Mouse (Mus musculus) left cerebral cortex, postnatal 36 days (tissue): ENCODE results near the gene Rhbdf1. TPM values are rescaled to one million over a fixed set of nuclear protein-coding genes. Genes with fewer than 3 reads are reported as not detected.
A peak's percentile ranks its signal among the peaks of the same experiment; 100 is the strongest.

Source experiments
- DNase-seq, 2 experiments: peaks; one replicate each; pipeline ENCODE4 v3.0.0; 2021 to 2022; ENCODE audit warnings: low spot score in 2 of 2, mixed read lengths in 1 of 2
- intact Hi-C: fragments of 180-260 bp; cut with DNase I; formaldehyde crosslinking; loops from one replicate; pipeline ENCODE4 v1.15.1; 2025
- total RNA-seq, 2 experiments: library from RNA; stranded (reverse); gene quantifications; 2 replicates each; pipeline ENCODE4 v1.2.3; 2021

The Rhbdf1 gene
- total RNA-seq, 2 experiments from 2014 or later, result 9.6 to 14.9 TPM

DNA sequence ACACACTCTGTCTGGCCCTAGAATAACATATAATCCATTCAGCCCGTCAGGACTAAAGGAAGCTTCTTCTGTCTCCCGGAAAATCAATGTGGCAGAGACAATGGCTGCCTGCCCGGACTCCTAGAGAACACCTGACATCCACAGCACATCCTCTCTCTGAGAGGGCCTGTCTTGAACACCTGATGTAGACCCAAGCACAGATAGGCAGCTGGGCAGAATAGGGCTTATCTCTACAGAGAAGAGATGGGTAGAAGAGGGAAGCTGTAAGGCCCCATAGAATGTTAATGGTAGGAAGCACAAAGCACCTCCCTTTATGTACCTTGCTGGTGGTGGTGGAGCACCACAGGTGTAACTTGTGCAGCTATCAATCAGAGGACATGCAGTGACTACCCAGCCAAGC lies 20.1 kb upstream of the Rhbdf1 start:
- intact Hi-C loops, result no loop called here
- DNase-seq, result no peak

DNA sequence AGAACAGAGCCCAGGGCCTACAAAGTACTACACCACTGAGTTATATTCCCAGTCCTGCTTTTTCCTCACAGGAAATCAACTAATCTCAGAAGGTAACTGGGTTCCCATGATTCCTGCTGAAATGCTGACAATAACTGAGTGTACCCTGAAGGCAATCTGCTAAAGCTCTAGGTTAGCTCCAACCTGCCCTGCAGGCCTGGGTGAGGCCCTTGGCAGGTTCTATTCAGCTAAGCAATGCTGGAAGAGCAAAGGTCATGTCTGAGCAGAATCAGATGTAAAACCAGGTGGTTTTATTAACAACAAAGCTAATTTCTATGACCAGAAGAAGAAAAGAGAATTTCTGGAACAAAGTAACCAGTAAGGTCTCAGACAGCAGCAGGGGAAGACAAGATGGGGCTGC lies 19.3 kb upstream of the Rhbdf1 start:
- intact Hi-C loops, result no loop called here
- no peak for DNase-seq

DNA sequence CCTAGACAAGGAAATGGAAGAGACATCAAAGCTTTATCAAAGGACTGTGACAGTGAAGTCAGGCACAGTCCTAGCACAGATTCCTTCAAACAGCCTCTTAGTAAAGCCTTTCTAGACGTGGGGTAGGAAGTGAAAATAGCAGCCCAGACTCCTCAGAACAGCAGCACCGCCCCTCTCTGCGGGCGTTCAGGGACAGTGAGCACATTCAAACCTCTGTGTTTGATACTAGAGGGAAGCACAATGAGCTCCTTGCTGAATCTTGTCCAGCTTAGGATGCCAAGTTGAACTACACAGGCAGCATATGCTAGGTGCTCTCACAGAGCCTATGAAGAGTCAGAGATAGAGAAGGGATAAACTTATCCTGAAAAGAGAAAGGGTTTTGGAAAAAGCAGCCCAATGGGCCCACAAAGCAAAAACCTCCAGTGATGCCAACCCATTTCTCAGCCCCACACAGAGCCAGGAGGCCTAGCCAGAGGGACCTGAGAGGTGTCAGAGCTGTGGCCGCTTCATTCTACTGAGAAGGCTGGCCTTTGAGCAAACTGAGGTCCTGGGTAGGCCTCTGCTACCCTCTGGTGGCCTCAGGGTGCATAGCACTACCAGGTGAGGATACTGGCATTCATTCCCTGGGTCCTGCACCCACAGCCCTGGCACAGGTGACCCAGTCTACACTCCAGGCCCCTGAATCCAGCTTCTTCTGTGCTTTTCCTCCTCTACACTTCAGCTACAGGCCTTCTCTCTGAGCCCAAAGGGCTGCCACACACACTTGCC lies 16.2 kb upstream of the Rhbdf1 start:
- intact Hi-C loops, result loop anchor here (1.0 to 2.0 kb wide), 2 partner anchors 21 to 55 kb away; no protein-coding TSS in a partner anchor

DNA sequence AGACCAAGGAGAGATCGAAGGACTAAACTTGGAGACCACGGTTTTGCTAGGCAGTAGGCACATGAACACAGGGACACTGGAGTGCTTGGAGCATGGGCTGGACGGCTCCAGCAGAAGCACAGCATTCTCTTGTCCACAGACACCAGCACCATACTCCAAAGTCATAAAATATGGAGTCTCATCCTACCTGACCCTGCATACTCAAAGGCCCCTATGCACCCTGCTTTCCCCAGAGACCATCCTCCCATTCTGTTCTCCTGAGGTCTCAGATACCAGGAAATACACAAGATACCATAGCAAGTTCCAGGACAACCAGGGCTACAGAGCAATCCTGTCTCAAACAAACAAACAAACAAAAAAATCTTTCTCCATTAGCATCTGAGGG lies 15.3 kb upstream of the Rhbdf1 start:
- no peak for DNase-seq
- intact Hi-C loops, result no loop called here

More for the DNA sequence above, 16.2 kb upstream of the Rhbdf1 start:
- peak; percentile 71 to 78 for DNase-seq

DNA sequence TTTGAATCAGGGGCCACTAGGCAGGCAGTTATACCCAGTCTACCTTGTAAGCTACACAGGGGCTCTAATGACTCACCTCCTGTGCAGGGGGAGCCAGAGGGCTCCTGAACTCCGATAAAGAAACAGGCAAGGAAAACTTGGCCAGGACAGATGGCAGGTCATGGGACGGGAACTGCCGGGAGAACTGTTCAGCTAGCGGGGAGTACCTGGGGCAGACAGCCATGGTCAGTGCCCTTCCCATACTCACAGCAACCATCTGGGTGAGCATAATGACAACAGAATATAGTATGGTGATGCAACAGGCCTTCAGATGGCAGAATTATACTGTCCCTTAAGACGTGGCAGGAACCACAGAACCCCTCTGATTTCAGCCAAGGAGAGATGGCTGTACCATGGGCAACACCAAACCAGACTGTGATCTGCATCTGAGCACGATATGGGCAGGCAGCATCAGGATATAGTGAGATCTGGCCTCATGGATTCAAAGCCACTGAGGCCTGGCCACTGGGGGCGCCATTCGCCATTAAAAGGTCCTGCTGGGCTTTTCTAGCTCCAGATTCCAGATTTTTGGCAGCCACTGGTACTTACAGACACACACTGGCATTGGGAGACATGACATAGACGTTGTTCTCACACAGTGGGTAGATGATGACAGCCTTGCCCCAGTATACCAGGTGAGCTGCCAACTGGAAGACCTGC lies 14.8 kb upstream of the Rhbdf1 start:
- intact Hi-C loops, result no loop called here
- no peak for DNase-seq

DNA sequence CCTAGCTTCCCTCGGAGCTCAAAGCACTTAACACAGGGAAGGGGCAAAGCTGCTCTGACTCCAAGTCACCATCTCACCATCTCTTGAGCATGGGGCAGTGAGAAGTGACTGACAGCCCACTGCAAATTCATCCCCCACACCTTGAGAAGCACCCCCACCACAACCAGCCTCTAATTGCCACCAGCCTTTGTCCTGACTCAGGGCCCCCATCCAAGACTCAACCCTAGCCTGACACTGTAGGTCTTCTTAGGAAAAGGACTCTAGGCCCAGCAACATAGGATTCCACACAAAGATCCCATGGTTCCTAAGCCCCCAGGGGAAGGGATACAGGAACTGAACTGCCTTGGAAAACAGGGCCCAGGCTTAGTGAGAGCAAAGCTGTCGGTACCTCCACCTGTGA lies 14.0 kb upstream of the Rhbdf1 start:
- DNase-seq, result no peak
- intact Hi-C loops, result no loop called here

DNA sequence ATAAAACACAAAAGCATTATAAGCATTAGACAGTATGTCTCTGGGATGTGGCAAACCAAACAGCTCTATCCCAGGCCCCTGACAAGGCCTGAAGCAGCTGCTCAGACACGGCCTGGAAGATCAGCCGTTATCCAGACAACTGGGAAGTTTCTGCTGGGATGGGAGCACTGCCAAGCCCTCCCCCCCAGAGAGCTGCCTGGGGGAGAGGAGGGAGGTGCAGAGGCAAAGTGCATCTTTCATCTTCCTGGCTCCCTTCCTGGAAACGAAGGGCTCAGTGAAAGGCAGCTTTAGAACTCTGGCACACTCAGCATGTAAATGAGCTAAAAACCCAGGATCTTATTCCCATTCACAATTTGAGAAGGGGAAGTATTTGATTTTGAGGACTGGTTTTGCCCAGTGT lies 13.5 kb upstream of the Rhbdf1 start:
- intact Hi-C loops, result no loop called here
- DNase-seq, result peak; percentile 62 to 63

DNA sequence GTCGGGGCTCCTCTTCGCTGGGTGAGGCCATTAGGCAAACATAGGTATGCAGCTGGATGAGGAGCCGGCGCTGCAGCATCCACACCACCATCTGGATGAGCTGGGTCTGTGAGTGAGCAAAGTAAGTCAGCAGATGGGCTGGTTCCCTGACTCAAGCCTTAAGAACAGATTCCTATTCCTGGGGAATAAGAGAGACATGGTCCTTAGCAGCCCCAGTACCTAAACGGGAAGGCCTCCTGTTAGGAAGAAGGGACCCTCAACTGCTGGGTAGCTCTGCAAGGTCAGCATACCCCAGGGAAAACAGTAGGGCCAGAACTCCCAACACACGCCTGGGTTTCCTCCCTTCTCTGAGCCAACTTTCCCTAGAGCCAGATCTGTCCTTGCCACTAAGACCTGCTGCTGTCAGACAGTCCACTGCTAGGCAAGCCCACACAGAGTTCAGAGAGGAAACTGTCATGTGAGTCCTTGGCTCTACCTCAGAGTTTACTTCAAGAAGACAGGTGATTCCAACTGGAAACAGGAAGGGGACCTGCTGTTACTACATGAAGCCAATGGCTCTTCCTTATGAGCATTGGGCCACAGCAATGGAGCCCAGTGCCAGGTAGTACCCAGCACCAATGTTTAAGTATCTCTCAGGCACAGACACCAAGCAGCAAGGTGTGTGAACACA lies 12.9 kb upstream of the Rhbdf1 start:
- no peak for DNase-seq
- intact Hi-C loops, result no loop called here

DNA sequence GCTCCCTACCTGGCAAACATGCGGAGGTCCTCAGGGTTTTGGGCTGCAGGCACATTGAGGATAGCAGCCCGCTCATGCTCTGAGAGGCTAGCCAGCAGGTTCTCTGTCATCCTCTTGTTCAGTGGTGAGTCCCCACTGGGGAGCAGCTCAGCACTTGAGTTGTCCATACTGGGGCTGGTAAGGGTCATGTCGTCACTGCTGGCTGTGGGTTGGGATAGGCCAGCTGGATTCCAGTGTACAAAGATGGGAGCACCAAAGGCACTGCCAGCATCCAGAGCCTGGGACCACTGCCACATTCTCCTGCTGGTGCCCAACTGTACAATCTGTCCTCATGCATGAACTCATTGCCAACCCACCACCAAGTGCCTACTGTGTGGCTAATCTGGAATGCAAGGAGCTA lies 11.8 kb upstream of the Rhbdf1 start:
- intact Hi-C loops, result no loop called here
- DNase-seq, result no peak

DNA sequence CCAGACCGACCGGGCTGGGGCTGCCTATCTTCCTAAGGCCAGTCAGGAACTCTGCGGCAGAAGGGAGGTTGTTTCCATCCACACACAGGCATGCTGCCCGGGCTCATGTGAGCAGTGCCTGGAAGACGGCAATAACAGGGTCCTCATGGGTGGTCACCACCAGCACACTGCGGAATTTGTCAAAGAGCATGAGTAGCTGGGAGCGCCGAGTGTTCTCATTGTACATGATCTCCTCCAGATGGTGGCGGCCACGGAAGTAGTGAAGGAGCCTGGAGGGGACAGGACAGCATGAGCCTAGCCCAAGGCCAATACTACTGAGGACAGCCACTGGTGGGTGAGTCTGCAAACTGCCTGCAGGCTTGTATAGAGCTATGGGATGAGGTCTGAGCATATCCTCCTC lies 10.7 kb upstream of the Rhbdf1 start:
- DNase-seq, result no peak
- intact Hi-C loops, result no loop called here

DNA sequence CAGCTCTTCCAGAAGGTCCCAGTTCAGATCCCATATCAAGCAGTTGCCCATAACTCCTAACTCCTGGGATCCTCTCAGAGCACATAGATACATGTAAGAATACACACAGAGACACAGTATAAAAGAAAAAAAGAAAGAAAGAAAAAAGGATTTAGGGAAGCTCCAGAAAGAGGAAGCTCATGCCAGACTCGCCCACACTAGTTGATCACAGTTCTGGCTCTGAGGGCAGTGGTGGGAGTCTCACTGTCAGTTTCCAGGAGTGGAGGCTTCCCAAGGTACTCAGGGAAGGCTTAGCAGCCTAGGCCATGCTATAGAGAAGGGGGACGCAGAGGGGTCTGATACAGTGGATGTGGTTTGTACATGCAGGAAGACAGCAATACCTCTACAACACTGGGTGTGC lies 9.0 kb upstream of the Rhbdf1 start:
- peak in 1 of 2 experiments; percentile 65 for DNase-seq
- intact Hi-C loops, result no loop called here

DNA sequence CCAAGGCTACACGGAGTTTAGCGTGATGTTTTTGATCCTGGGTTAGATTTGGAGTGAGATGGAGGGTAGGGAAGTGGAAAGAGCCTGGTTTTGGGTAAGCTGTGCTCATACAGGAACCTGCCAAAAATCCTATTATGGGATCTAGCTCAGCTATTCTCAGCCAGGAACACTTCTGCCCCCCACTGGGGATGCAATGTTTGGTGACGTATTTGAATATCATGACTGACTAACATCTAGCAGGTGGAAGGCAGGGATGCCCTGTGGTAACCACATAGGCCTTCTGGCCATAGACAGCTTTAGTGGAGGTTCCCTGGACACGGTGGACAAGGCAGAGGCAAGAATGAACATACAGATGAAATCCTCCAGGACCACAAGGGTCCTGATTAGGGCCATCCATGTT lies 8.1 kb upstream of the Rhbdf1 start:
- peak in 1 of 2 experiments; percentile 54 for DNase-seq
- intact Hi-C loops, result no loop called here

DNA sequence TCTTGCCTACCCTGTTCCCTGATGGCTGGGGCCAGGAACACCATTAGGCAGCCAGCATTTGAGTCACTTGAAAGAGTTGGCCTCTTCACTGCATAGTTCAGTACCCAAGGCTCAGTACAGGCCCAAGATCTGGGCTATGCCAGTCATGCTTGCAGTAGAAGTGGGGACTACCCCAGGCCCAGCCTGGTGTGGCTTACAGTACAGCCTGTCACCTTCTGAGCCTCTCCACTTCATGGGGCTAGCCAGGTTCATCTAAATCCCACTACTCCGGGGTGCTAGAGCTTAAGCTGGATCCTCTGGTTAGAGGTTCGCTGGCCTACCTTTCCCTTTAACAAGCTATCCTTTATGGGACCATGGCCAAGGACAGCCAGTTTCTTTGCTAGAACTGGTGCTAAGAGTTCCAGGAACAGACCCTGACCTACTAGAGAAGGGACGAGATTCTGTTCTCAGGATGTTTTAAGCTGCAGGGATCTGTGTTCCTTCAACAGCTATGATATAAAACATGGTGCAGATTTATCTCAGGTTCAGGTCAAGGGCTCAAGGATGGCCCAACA lies 6.3 kb upstream of the Rhbdf1 start:
- DNase-seq, result no peak

DNA sequence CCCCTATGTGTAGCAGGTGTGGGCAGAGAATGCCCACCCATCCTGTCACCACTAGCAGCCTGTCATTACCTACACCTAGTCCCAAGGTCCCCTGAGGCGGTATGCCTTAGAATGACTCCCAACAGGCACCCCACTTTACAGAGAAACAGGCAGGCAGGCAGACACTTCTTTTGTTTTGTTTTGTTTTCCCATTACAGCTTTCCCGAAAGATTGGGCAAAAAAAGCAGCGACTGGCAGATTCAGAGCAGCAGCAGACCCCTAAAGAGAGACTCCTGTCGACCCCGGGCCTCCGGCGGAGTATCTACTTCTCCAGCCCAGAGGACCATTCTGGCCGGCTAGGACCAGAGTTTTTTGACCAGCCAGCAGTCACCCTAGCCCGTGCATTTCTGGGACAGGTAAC lies 5.5 kb upstream of the Rhbdf1 start:
- no peak for DNase-seq
- intact Hi-C loops, result no loop called here

More for the DNA sequence above, 6.3 kb upstream of the Rhbdf1 start:
- intact Hi-C loops, result no loop called here

DNA sequence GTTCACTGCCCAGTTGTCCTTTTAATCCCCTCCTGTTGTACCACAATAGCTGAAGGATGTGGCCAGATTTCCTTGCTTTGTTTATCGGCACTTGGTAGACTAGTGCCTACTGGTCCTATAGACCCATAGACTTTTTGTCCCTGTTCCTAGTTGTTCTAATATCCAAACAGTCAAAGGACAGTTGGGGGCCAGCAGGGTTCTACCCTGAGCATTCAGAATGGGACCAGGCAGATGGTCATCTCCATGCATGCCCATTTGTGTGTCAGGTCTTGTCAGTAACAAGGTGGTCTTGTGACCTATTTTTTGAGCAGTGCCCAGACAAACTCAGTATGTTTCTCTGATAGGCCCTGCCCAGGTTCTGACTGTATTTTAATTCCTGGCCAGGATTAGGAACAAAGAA lies 4.9 kb upstream of the Rhbdf1 start:
- intact Hi-C loops, result no loop called here
- DNase-seq, result no peak

DNA sequence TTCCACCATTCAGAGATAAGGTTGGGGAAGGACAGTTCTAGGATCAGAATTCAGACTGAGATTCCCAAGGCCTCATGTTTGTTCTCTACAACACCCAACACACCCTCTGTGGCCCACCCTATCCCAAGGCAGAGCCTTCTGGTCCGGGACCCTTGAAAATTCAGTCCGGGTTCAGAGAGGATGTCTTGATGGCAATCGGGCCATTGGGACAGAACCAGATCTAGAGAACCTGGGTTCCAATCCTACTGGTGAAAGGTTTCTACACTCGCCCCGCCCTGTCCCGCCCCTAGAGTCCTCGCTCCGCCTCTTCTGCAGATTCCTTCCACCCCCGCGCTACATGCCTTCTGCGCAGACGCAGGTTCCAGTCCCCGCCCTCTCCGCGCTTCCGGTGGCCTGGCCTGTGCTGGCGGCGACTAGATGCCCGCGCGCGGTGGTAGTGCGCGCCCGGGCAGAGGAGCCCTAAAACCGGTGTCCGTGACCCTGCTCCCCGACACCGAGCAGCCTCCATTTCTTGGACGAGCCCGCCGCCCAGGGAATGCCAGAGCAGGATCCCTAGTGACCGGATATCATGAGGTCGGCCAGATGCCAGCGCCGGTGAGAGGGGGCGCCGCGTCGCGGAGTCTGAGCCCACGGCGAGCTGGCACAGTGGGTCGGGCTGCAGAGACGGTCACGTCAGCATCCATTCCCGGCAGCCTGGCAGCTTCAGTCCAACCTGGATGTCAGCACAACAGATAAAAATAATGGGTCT lies 4.2 kb upstream of the Rhbdf1 start, which contains the start of gene Mpg:
Gene Mpg (plus strand): TSS at position 382 of the 748 bp plus-strand sequence.
- intact Hi-C loops, result no loop called here
- DNase-seq, result peak; percentile 90

DNA sequence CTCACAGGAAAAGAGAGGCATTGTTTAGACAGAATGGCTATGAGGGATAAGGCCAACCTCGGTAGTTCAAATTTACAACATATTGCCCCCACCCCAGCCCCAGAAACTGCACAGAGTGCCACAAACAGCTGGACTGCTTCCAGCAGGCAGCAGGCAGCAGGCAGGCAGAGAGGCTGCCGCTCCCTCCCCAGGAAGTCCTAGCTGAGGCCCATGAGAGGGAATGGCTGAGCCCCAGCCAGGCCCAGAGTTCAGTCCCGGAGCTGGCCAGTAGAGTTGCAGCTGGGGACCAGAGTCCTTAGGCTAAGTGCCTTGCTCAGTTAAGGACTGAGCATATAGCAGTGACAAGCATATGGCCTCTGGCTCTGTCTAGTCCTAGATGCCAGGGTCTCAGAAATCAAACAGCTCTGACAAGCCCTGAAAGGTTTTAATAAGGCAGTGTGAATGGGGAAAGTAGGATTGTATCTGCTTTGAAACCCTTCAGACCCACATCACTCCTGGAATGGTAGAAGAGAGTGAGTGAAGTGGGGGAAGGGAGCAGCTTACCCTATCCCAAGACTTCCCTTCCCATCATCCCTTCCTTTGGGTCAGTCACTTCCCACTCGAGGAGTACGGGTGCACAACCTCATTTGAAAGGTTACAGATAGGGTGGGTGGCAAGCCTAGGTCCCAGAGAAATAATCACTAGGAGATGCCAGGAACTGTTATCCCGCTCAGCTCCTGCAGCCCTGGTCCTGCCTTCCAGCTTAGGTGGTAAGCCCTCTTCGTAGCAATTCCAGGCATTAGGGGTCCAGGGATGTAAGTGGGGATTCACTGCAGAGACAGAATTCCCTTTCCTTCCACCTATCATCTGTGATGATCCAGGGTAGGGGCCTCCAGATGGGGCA lies 3.4 kb upstream of the Rhbdf1 start:
- DNase-seq, result no peak
- intact Hi-C loops, result no loop called here

DNA sequence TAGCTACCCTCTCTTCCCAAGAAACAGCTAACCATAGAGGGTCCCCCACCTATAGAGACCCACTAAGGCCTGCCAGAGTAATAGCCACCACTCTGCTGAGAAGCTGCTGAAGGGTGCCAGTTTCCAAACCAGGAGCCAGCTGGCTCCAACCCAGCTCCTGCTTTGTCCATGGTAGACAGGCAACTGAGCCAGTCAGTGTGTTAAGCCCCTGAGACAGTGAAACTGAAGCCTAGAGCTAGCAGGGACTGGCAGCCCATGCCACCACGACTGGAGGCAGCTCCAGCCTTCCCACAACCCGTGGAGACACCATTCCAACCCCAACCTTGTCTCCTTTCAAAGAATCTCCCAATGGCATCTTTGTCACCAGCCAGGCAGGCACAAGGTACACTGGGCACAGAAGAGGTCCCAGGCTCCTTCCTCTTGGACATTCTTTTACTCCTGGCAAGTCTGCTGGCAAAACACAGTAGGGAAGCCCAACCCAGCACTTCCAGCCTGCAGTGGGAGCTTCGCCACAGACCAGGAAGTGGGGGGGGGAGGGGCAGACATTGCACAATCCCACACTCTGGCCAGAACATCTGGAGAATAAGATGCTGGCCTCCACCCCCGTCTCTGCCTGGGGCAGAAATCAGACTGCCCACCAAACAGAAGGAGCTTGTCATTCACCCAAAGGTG lies 2.5 kb upstream of the Rhbdf1 start:
- DNase-seq, result no peak
- intact Hi-C loops, result no loop called here
